Comparison of ENCODE assay signal across 8 mouse cellular contexts in the genomic region with DNA sequence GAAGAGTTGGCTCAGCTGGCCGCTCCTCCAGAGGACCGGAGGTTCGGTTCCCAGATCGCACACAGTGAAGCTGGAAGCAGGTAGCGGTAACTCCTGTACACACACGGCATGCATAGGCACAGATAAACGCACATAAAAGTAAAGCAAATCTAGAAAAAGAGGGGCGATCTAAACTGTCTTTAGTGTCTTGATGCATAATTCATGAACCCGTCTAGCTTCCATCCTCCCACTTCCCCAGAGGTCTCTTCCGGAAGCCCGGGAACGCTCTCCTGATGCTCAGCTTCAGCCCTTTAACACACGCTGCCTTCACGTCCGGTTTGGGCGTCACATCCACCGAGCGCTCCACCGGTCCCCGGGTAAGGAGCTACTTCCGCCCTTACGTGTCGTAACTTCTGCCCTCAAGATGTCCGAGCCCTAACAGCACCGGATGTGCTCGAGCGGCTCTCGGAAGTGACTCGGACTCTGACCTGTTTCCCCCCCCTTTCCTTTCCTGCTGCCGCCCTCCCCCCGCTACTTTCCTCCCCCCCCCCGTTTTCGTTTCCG. TPM values are rescaled to one million over a fixed set of nuclear protein-coding genes. Genes with fewer than 3 reads are reported as not detected.
DNase-seq lines count a peak whose midpoint lies in the region; ATAC-seq lines count a peak whose summit lies in the region.

No protein-coding gene starts in this region.

- peak overlapping the region; percentile 64 for H3K4me2 ChIP-seq in intestine, embryonic 14.5 days (ENCODE audit: low read length)

- peak; percentile 88 to 91 for DNase-seq in adrenal gland, adult 18-20 months (ENCODE audit: low spot score in 2 of 2)
- peak; percentile 99 for DNase-seq in embryo, embryonic 11 days
- peak; percentile 98 for DNase-seq in gastrocnemius, postnatal 25 days
- no peak for DNase-seq in intestine, embryonic 14.5 days (ENCODE audit: low spot score)
- DNase-seq in left cerebral cortex, postnatal 14 days (ENCODE audit: low spot score in 2 of 2), result peak; percentile 98 to 99
- peak; percentile 99 for DNase-seq in mesoderm, embryonic 11.5 days (ENCODE audit: low read depth, low spot score)
- DNase-seq in right cerebral cortex, postnatal 36 days (ENCODE audit: low spot score in 2 of 2), result peak; percentile 98 to 99
- peak; percentile 98 for DNase-seq in yolk sac, embryonic 10.5 days (ENCODE audit: low spot score)

- no peaks in the 10 kb centered on the region for H3K27me3 ChIP-seq in intestine, embryonic 14.5 days (replicated peaks; ENCODE audit: control insufficient read depth, insufficient read depth, low read length)

- peak overlapping the region; percentile 95 for H3K9ac ChIP-seq in intestine, embryonic 14.5 days (ENCODE audit: low read length)

- peaks cover 27% of the 10 kb centered on the region for H3K36me3 ChIP-seq in intestine, embryonic 14.5 days (ENCODE audit: control insufficient read depth, insufficient read depth, low read length)

- no peaks in the 10 kb centered on the region for H3K9me3 ChIP-seq in intestine, embryonic 14.5 days (ENCODE audit: control insufficient read depth, low read length)

- peak overlapping the region; percentile 76 for H3K4me3 ChIP-seq in intestine, embryonic 14.5 days (ENCODE audit: low read depth, low read length)

- peak overlapping the region; percentile 98 for H3K27ac ChIP-seq in intestine, embryonic 14.5 days (ENCODE audit: low read depth)

- H3K4me1 ChIP-seq in intestine, embryonic 14.5 days (replicated peaks; ENCODE audit: control insufficient read depth, insufficient read depth, low read length), result peaks cover 13% of the 10 kb centered on the region; the same call in 1 of the 2 replicates

- under 1% methylated on average over 33 of the region's 34 CpGs for WGBS in intestine, embryonic 14.5 days

- intact Hi-C loops in left cerebral cortex, postnatal 14 days (cut with DNase I), result loop anchor here (1.0 to 5.0 kb wide), 2 partner anchors 31 to 76 kb away; partner anchors contain the start of genes Ing4 and Mlf2

- peak; percentile 97 for ATAC-seq in intestine, embryonic 14.5 days (replicated peaks; ENCODE audit: low FRiP score, low TSS enrichment, low read depth)

RNA-seq across cellular contexts. Expression of gene Zfp384, which starts 0.3 kb away (rescaled TPM):
- 10 to 100 TPM; 56.0 to 56.1 TPM for total RNA-seq in adrenal gland, adult 18-20 months (2021)
- total RNA-seq in gastrocnemius, postnatal 25 days (2021), result 10 to 100 TPM; 18.5 to 19.3 TPM
- 9.2 and 10.8 TPM in 2 replicates for polyA plus RNA-seq in intestine, embryonic 14.5 days (2014; fragmentation: Nextera tagmentation; extraction: Ambion mirVana)
- 10 to 100 TPM; 41.7 to 42.6 TPM for total RNA-seq in left cerebral cortex, postnatal 14 days (2021)

RNA-seq across cellular contexts. Expression of gene Pianp, which starts 12.2 kb away (rescaled TPM):
- 1 to 10 TPM; 1.6 to 3.0 TPM for total RNA-seq in adrenal gland, adult 18-20 months (2021)
- not detected for total RNA-seq in gastrocnemius, postnatal 25 days (2021)
- polyA plus RNA-seq in intestine, embryonic 14.5 days (2014; fragmentation: Nextera tagmentation; extraction: Ambion mirVana), result 0.85 and 1.2 TPM in 2 replicates
- total RNA-seq in left cerebral cortex, postnatal 14 days (2021), result 100 to 1,000 TPM; 130 to 142 TPM

RNA-seq across cellular contexts. Expression of gene Ing4, which starts 30.9 kb away (rescaled TPM):
- 10 to 100 TPM; 45.3 to 53.4 TPM for total RNA-seq in adrenal gland, adult 18-20 months (2021)
- 10 to 100 TPM; 24.2 to 29.1 TPM for total RNA-seq in gastrocnemius, postnatal 25 days (2021)
- 94.4 and 108 TPM in 2 replicates for polyA plus RNA-seq in intestine, embryonic 14.5 days (2014; fragmentation: Nextera tagmentation; extraction: Ambion mirVana)
- 10 to 100 TPM; 60.8 to 61.1 TPM for total RNA-seq in left cerebral cortex, postnatal 14 days (2021)

RNA-seq across cellular contexts. Expression of gene Acrbp, which starts 40.8 kb away (rescaled TPM):
- 1 to 10 TPM; 7.8 to 9.6 TPM for total RNA-seq in adrenal gland, adult 18-20 months (2021)
- total RNA-seq in gastrocnemius, postnatal 25 days (2021), result 1 to 10 TPM; 1.1 to 1.9 TPM
- 11.4 and 13.4 TPM in 2 replicates for polyA plus RNA-seq in intestine, embryonic 14.5 days (2014; fragmentation: Nextera tagmentation; extraction: Ambion mirVana)
- total RNA-seq in left cerebral cortex, postnatal 14 days (2021), result 1 to 10 TPM; 5.7 to 9.0 TPM

RNA-seq across cellular contexts. Expression of gene Cops7a, which starts 43.3 kb away (rescaled TPM):
- total RNA-seq in adrenal gland, adult 18-20 months (2021), result 100 to 1,000 TPM; 112 to 141 TPM
- 10 to 100 TPM; 96.2 to 99.0 TPM for total RNA-seq in gastrocnemius, postnatal 25 days (2021)
- polyA plus RNA-seq in intestine, embryonic 14.5 days (2014; fragmentation: Nextera tagmentation; extraction: Ambion mirVana), result 155 and 159 TPM in 2 replicates
- total RNA-seq in left cerebral cortex, postnatal 14 days (2021), result 100 to 1,000 TPM; 140 to 142 TPM

Comparison
In these comparisons a context has a peak if more than half of its experiments do, and no peak if none do; other contexts are left out.
1. RNA of gene Pianp, which starts 12.2 kb away (total RNA-seq): 130 to 142 TPM in left cerebral cortex, postnatal 14 days; 1.6 to 3.0 TPM in adrenal gland, adult 18-20 months and not detected in gastrocnemius, postnatal 25 days; every median in the first group is over 10 times any median in the second.